Mouse (Mus musculus) ES-Bruce4 (cell line): ENCODE measurements at regions not wholly inside any gene's neighbourhood (a gene's known extent, or its start where the extent isn't known, plus 50 kb on each side); places are given as distances from the start of the nearest gene placed in this dataset.

Experiments
- H3K27ac ChIP-seq: 2 replicates; pipeline ENCODE4 v1.5.1; 2012; ENCODE audit warnings: low read length, inconsistent platforms; ENCODE audit not compliant: insufficient read depth
- H3K27me3 ChIP-seq: 2 replicates; pipeline ENCODE4 v1.6.1; 2012; ENCODE audit warnings: mild to moderate bottlenecking, low read length, inconsistent platforms; ENCODE audit not compliant: control insufficient read depth, poor library complexity, insufficient read depth, severe bottlenecking
- H3K36me3 ChIP-seq: 2 replicates; pipeline ENCODE4 v1.6.1; 2012; ENCODE audit warnings: inconsistent platforms, mild to moderate bottlenecking, low read length, moderate library complexity; ENCODE audit not compliant: control insufficient read depth, poor library complexity, insufficient read depth, severe bottlenecking
- H3K4me1 ChIP-seq: one replicate; pipeline ENCODE4 v1.8.1; 2011; ENCODE audit warnings: low read length; ENCODE audit not compliant: control insufficient read depth, insufficient read depth
- H3K4me3 ChIP-seq: 2 replicates; pipeline ENCODE4 v1.5.1; 2011; ENCODE audit warnings: low read depth, mild to moderate bottlenecking, low read length
- H3K9ac ChIP-seq: 2 replicates; pipeline ENCODE4 v1.6.1; 2012; ENCODE audit warnings: low read depth, mild to moderate bottlenecking, inconsistent platforms; ENCODE audit not compliant: poor library complexity, severe bottlenecking
- H3K9me3 ChIP-seq: replicated peaks from 2 replicates; pipeline ENCODE4 v1.6.1; 2012; ENCODE audit warnings: mild to moderate bottlenecking, low read length, inconsistent platforms; ENCODE audit not compliant: control insufficient read depth, poor library complexity, insufficient read depth, severe bottlenecking
- CTCF ChIP-seq: IDR thresholded peaks from one replicate; pipeline ENCODE4 v1.8.1; 2011; ENCODE audit warnings: low read depth, low read length
- EP300 ChIP-seq: IDR thresholded peaks from 2 replicates; pipeline ENCODE4 v1.6.1; 2011; ENCODE audit warnings: low read depth, low read length; ENCODE audit not compliant: insufficient read depth
- POLR2A ChIP-seq: IDR thresholded peaks from one replicate; pipeline ENCODE4 v1.8.1; 2011; ENCODE audit warnings: low read length; ENCODE audit not compliant: insufficient read depth

GRCm38 (mm10) chr16:50508673-50509528, 76.7 kb upstream of the Bbx start:
- H3K4me3 ChIP-seq: no peak overlapping the region
- H3K27me3 ChIP-seq: no peaks in the 10 kb centered on the region
- H3K27ac ChIP-seq: no peak overlapping the region
- H3K9ac ChIP-seq: no peak overlapping the region
- TF ChIP-seq EP300 (no peak), CTCF (no peak), POLR2A (no peak)
- H3K36me3 ChIP-seq: no peaks in the 10 kb centered on the region
- no peaks in the 10 kb centered on the region for H3K4me1 ChIP-seq
- no peaks in the 10 kb centered on the region for H3K9me3 ChIP-seq

GRCm38 (mm10) chr16:50504619-50505018, 72.4 kb upstream of the Bbx start:
- Histone ChIP-seq H3K9me3 (no peaks in the 10 kb centered on the region), H3K27ac (no peak overlapping the region), H3K4me1 (peaks cover 2% of the 10 kb centered on the region), H3K27me3 (no peaks in the 10 kb centered on the region), H3K4me3 (no peak overlapping the region), H3K36me3 (no peaks in the 10 kb centered on the region), H3K9ac (no peak overlapping the region)
- TF ChIP-seq CTCF: no peak

GRCm38 (mm10) chr16:50498909-50499308, 66.7 kb upstream of the Bbx start:
- Histone ChIP-seq H3K9ac (no peak overlapping the region), H3K27me3 (no peaks in the 10 kb centered on the region), H3K27ac (no peak overlapping the region), H3K9me3 (no peaks in the 10 kb centered on the region), H3K36me3 (no peaks in the 10 kb centered on the region), H3K4me3 (no peak overlapping the region), H3K4me1 (peaks cover 2% of the 10 kb centered on the region)
- TF ChIP-seq EP300: no peak
- no peak for TF ChIP-seq POLR2A
- no peak for TF ChIP-seq CTCF

GRCm38 (mm10) chr16:50493662-50494061, 61.5 kb upstream of the Bbx start:
- TF ChIP-seq EP300 (no peak), CTCF (no peak), POLR2A (no peak)
- H3K4me1 ChIP-seq: no peaks in the 10 kb centered on the region
- no peak overlapping the region for H3K9ac ChIP-seq
- no peaks in the 10 kb centered on the region for H3K9me3 ChIP-seq
- no peak overlapping the region for H3K27ac ChIP-seq
- H3K4me3 ChIP-seq: no peak overlapping the region
- H3K27me3 ChIP-seq: no peaks in the 10 kb centered on the region
- H3K36me3 ChIP-seq: no peaks in the 10 kb centered on the region

- no peaks in the 10 kb centered on the region for H3K9me3 ChIP-seq
- H3K27ac ChIP-seq: no peak overlapping the region
- no peaks in the 10 kb centered on the region for H3K27me3 ChIP-seq
- H3K4me3 ChIP-seq: no peak overlapping the region
- no peak overlapping the region for H3K9ac ChIP-seq
- no peaks in the 10 kb centered on the region for H3K36me3 ChIP-seq
- TF ChIP-seq POLR2A (no peak), EP300 (no peak)
- H3K4me1 ChIP-seq: peaks cover 1% of the 10 kb centered on the region
These were observed 57.1 kb upstream of the Bbx start for GRCm38 (mm10) chr16:50489244-50489643.

- Histone ChIP-seq H3K36me3 (no peaks in the 10 kb centered on the region; the same call in 1 of the 2 replicates), H3K27me3 (no peaks in the 10 kb centered on the region), H3K27ac (peak overlapping the region; percentile 88), H3K9me3 (peaks cover 2% of the 10 kb centered on the region; the same call in 1 of the 2 replicates), H3K4me3 (no peak overlapping the region; the same call in 1 of the 2 replicates), H3K9ac (no peak overlapping the region), H3K4me1 (peaks cover 10% of the 10 kb centered on the region)
- peak; percentile 61; the same call in 1 of the 2 replicates for TF ChIP-seq EP300
- no peak for TF ChIP-seq CTCF
- TF ChIP-seq POLR2A: no peak
These were observed 50.2 kb upstream of the Bbx start for GRCm38 (mm10) chr16:50482360-50482786.
